Mouse (Mus musculus) urinary bladder, postnatal 14 days (tissue): ENCODE results near the gene Vmn2r71.

Experiments
- DNase-seq: peaks from one replicate; pipeline ENCODE4 v3.0.0; 2021; ENCODE audit warnings: low spot score

The Vmn2r71 gene

GRCm38 (mm10) chr7:85562787-85563186, at the start of gene Vmn2r71:
Gene Vmn2r71 (plus strand): TSS chr7:85563087.
- no peak for DNase-seq

GRCm38 (mm10) chr7:85542108-85542507, 20.8 kb upstream of the Vmn2r71 start:
- no peak for DNase-seq

- DNase-seq: no peak
Measured at GRCm38 (mm10) chr7:85543118-85543517, 19.8 kb upstream of the Vmn2r71 start.

- DNase-seq: no peak
Measured at GRCm38 (mm10) chr7:85569092-85569491, 6.2 kb downstream of the Vmn2r71 start, which contains the start of gene Vmn2r70. Gene Vmn2r70 (minus strand): TSS chr7:85569192.
